Mouse (Mus musculus) thymus, adult 18-20 months (tissue): ENCODE data around the gene Gal.

Experiments
- DNase-seq, 2 experiments: peaks; one replicate each; pipeline ENCODE4 v3.0.0; 2022; ENCODE audit warnings: mixed read lengths in 2 of 2

The Gal gene

GRCm38 (mm10) chr19:3405531-3406281 lies 8.6 kb downstream of the Gal start:
- no peak for DNase-seq

- DNase-seq = no peak
These were observed 10.3 kb downstream of the Gal start for GRCm38 (mm10) chr19:3404030-3404429.

GRCm38 (mm10) chr19:3402390-3402789 lies 12.0 kb downstream of the Gal start:
- no peak for DNase-seq

- DNase-seq = no peak
These were observed 12.4 kb downstream of the Gal start for GRCm38 (mm10) chr19:3401943-3402342.

DNA sequence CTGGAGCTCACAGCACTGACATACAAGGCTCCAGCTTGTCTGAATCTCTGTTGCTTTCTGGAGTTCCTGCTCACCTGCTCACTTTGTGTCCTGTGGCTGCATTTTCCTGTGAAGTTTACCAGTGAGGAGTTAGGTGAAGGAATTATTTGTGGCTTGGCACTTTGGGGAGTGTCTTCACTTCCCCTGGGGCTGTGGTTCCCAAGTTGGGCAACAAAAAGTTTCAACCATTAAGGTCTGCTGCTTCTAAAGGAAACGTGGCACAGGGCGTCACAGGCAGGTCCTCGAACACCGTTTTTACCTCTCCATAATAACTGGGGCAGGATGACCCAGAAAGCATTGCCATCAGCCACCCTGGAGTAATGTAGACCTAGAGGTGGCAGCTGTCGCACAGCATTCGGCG lies 12.8 kb downstream of the Gal start:
- DNase-seq = no peak

DNA sequence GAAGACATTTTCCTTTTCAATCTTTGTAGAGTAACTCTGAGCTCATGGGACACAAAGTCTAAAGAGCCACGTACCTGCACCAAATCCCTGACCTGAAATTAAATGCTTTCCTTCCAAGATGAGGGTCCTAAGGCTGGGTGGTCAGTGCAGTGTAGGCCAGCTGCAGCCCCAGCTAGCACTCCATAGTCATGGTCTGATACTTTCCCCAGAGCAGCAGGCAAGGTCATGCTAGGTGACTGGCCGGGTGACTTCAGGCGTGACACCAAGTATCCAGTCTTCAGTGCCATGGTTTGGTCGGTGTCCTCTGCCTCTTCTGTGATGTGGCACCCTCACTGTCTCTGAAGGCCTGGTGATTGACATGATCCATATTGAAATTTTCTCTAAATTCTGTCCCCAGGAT lies 14.3 kb downstream of the Gal start:
- DNase-seq = no peak

- DNase-seq = no peak
These were observed 20.1 kb downstream of the Gal start for GRCm38 (mm10) chr19:3394216-3394615.

GRCm38 (mm10) chr19:3392384-3392783 lies 22.0 kb downstream of the Gal start:
- DNase-seq = no peak

DNA sequence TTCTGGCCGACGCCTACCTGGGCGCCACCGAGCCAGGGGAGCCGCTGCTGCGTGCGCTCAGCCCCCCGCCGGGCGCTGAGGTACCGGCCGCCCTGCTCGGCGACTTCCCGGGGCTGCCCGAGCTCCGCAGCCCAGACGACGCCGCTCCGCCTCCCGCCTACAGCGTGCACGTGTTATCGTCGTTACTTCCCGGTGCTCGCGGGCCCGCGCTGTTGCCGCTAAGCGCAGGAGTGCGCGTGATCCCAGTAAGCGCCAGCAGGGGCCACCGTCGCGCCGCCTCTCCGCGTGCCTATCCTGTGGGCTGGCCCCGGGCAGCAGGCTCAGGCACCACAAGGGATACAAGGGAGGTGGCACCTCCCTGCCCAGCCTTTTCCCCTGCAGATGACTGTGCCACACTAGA lies 25.3 kb downstream of the Gal start:
- DNase-seq = peak; percentile 84

- DNase-seq = peak; percentile 70 to 80
These were observed 25.7 kb downstream of the Gal start, which contains the start of gene Tesmin for GRCm38 (mm10) chr19:3388629-3389057. Gene Tesmin, plus strand, starts transcription at chr19:3388857.

DNA sequence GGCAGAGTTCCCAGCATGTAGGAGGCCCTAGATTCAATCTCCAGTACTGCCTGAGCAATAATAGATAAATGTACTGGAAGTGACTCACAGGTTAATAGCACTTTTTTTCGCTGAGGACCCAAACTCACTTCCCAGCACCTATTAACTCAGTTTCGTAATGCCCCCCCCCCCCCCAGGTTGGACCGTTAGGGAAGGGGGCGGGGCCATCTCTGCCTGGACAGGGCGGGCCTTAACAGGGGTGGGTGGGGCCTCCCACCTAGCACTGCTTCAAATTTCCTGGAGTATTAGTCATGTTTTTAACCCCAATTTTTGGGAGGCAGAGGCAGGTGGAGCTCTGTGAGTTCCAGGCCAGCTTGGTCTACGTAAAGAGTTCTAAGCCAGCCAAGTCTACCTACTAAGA lies 26.3 kb downstream of the Gal start:
- no peak for DNase-seq

GRCm38 (mm10) chr19:3378614-3379013 lies 35.7 kb downstream of the Gal start:
- no peak for DNase-seq

DNA sequence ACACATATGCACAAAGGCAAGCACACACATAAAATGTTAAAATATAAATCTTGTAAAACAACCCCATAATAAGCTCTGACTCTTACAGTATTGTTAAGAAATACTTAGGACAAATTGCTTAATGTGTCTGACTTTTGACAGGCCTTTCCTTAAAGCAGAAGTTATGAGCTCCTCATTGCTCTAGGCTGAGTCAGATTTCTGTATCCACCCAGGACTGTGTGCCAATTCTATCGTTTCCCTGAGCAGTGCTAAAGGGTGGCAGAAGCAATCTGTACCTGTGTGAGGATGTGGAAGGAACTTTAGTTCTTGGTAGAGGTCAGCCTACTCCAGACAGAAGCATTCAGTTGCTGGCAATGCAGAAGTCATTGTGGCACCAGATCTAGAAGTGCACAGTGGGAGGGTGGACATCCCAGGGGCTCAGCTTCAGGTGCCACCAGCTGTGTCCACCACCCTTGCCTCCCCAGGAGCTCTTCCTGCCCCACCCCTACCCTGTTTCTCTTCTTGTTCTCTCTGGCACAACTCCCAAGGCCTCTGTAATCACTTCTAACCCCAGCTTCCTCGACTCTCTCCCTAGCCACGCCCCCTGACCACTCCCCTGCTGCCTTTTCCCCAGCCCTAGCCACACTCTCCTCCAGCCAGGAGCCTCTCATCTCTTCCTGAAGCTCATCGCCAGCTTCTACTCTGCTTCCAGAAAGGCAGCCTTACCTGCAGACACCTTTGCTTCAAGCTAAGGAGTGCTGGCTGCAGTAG lies 37.2 kb downstream of the Gal start:
- DNase-seq = no peak

- no peak for DNase-seq
These were observed 38.3 kb downstream of the Gal start for GRCm38 (mm10) chr19:3375945-3376495.

- DNase-seq = no peak
These were observed 40.3 kb downstream of the Gal start for GRCm38 (mm10) chr19:3374028-3374427.

- DNase-seq = no peak
These were observed 41.0 kb downstream of the Gal start for GRCm38 (mm10) chr19:3373380-3373779.

DNA sequence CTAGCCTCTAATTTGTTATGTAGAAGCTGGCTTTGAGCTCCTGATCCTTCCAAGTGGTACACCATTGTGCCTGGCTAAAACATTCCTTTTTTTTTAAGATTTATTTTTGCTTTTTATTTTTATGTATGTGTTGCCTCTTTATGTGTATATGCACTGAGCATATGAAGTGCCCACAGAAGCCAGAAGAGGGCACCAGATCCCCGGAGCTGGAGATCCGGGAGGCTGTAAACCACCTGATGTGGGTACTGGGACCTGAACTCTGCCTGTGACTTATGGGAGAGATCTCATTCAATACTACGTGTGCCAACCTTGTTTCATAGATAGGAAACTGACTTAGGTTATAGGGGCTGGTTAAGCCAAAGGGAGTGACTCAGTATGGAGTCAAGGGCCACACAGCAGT lies 46.1 kb downstream of the Gal start:
- no peak for DNase-seq

DNA sequence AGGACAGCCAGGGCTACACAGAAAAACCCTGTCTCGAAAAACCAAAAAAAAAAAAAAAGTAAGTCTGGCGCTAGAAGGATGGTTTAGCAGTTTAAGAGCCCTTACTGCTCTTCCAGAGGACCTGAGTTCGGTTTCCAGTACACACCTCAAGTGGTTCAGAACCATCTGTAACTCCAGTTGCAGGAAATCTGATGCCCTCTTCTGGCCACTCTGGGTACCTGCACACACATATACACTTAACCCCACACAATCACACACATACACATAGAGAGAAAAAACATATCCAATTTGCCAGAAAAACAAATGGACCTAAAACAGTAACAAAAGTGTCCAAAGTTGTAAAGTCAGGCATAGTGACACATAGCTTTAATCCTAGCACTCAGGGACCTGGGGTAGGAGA lies 49.3 kb downstream of the Gal start:
- DNase-seq = no peak

DNA sequence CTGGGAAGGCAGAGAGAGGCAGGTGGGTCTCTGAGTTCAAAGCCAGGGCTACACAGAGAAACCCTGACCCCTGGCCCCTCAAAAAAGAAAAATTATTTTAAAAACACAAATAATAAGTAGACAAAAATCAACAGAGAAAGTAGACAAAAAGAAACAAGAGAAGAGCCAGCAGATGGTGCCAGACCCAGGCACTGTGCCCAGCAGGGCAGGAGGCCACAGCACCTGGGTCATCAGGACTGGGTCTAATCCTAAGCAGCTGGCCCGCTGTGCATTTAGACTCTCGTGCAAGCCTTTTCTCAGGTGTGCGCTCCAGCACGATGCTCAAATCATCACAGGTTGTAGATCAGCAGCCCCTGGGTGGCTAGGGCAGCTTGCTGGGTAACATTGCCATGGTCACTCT lies 50.8 kb downstream of the Gal start:
- no peak for DNase-seq
